Mouse (Mus musculus): ENCODE measurements around the gene Mks1. TPM values are rescaled to one million over a fixed set of nuclear protein-coding genes. Genes with fewer than 3 reads are reported as not detected.

Mks1 gene
- polyA plus RNA-seq (2012), result 4.6 and 6.5 TPM in 2 replicates

DNA sequence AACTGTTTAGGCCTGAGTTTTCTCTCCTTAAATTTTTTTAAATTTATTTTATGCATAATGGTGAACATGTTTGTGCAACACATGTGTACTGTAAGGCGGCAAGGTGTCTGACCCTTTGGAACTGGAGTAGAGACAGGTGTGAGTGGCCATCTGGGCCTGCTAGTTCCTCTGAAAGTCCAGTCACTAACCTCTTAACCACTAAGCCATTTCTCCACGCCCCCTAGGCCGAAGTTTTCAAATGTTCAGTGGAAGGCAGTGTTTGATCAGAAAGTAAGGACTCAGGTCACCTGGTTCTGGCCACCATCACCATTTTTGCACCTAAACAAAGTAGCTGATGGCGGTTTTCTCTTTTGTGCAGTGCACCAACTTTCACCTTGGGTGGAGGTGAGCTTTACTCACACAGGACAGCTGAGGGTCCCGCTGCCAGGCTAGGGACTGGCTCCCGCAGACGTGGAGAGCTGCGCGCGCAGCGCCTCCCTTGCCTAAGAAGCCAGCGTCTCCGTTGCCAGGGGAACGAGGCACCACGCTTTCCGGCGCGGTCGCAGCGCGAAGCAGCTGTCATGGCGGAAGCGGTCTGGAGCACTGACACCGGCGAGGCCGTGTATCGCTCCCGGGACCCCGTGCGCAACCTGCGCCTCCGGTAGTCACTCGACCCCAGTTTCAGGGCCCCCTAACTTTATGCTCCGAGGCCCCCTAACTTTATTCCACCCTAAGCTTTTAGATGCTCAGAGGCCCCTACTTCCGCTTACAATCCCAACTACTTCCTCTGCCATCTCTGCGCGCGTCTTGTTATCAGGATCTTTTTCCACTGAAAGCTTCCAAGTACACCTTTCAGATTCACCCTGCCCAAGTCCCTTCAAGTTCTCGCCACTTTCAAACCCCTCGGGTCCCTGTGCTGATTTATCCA lies at the start of gene Mks1:
Gene Mks1, plus strand, starts transcription at position 526 of the 907 bp plus-strand sequence.
- no peak for TF ChIP-seq GATA1 (IDR thresholded peaks at IDR 0.05; ENCODE audit: low read length)

DNA sequence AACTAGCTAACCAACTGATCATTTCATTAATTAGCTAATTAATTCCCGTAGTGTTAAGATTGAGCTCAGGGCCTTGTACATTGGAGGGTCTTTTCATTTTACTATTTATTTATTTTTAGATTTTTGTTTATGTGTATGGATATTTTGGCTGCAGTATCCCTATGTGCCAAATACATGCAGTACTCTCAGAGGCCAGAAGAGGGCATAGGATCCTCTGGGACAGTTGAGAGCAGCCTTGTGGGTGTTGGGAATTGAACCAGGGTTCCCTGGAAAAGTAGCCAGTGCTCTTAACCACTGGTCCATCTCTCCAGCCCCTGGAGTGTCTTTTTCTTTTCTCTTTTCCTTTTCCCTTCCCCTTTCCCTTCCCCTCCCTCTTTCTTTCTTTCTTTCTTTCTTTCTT lies 47.6 kb upstream of the Mks1 start:
- no peak for TF ChIP-seq GATA1 (IDR thresholded peaks at IDR 0.05; ENCODE audit: low read length)

DNA sequence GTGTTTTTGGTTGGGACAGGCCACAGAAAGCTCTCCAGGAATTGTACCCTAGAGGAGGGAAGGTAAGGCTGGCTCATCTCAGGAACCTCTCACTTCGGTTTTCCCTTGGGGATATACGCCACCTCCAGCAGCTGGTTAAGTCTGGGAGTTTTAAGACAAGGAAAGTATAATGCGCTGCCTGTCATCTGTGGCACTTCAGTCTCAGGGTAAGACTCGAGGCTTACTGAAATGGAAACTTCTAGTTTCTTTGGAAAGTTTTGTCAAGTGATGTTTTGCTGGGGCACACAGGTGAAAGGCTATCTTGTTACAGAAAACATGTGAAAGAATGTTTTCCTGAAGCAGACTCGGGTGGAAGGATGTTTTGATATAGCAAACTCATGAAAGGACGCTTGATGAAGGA lies 45.6 kb upstream of the Mks1 start:
- TF ChIP-seq GATA1 (IDR thresholded peaks at IDR 0.05; ENCODE audit: low read length), result no peak

DNA sequence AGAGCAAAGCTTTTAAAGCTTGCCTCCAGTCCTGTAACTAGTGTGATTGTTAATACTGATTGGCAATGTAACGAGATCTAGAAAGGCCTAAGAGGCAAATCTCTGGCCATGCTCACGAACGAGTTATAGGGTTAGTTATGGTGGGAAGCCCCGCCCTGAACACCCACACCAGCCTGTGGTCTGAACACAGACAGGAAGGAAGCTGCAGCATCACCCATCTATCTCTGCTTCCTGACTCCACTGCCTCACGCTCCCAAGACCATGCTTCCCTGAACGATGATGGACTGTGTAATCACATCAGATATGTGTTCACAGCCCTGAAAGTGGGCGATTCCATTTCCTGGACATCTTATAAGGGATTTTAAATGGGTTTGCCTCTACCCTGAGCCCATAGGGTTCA lies 44.8 kb upstream of the Mks1 start:
- no peak for TF ChIP-seq GATA1 (IDR thresholded peaks at IDR 0.05; ENCODE audit: low read length)

DNA sequence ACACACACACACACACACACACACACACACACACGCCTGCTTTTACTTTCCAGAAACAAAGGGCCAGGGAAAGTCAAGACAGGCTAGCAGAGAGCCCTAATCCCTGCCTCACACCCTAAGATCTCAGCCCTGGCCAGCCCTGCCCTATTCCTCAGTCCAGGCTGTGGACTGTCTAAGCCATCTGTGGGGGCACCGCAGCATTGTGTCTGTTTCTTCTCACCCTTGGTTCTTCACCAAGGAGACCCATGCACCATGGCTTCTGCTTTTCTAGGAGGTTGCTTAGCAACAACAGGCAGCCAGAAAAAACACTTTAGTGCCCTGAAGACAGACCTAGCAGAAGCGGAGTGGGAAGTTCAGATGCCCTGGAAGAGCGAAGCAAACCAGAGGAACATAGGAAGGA lies 41.6 kb upstream of the Mks1 start:
- no peak for TF ChIP-seq GATA1 (IDR thresholded peaks at IDR 0.05; ENCODE audit: low read length)

DNA sequence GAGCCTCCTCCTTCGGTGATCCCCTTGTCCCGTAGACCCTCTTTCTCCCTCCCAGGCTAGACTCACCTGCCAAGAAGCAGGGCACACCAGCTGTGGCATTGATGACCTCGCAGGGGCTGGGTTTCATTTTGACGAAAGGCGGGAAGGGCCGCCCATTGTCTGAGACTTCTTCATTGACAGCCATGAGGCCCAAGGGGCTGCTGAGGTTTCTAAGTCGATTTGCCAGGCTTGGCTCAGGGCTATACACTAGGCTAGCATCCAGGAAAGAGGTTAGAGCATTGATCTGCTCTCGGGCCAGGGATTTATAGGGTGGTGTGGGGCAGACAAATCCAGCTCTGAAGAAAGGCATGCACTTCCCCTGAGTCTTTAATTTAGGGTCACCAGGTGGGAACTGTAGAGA lies 38.2 kb upstream of the Mks1 start:
- TF ChIP-seq GATA1 (IDR thresholded peaks at IDR 0.05; ENCODE audit: low read length), result no peak

DNA sequence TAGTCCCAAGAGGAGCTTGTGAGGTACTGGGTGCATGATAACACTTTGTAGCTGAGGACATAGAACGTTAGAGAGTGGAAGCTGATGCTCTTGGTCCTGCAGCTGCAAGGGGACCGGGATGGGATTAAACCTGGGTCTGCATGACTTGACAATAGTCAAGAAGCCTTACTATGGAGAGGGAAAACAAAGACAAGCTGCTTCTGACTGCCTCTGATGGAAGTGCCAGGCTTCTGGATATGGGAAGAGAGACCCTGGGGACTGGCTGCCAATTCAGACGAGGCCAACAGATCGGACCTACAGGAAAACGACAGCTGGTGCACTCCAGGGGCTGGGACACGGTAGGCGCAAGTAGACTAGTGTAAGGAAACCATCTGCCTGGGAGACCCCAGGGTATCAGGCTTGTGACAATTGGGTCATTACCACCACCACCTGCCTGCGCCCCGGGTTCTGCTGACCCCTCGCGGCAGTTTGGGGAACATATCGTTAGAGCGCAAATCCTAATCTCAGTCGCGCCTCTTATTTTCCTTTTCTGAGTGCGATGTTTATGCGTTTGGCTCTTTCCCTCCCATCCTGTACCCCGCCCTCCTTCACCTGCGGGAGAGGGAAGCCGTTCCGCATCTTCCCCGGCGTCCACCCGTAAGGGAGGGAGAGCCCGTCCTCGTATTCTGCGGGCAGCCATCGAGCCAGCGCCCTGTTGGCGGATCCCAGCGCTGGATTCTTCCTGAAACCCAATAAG lies 36.1 kb upstream of the Mks1 start:
- TF ChIP-seq GATA1 (IDR thresholded peaks at IDR 0.05; ENCODE audit: low read length), result no peak

DNA sequence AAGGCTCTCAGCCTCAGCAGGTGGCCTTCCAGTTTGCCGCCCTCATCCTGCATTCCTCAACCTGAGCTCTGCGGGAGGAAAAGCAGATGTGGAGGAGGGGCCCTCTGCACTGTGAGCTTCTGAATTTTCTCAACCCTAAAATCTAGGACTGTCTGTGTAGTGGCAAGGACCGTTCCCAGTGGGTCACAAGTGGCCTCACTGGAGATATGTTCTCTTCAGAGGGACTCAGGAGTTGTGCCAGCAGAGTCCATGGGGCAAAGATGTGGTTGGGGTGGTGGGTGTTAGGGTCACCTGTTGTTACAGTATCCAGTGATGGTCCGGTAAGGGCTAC lies 35.6 kb upstream of the Mks1 start:
- TF ChIP-seq GATA1 (IDR thresholded peaks at IDR 0.05; ENCODE audit: low read length), result no peak

DNA sequence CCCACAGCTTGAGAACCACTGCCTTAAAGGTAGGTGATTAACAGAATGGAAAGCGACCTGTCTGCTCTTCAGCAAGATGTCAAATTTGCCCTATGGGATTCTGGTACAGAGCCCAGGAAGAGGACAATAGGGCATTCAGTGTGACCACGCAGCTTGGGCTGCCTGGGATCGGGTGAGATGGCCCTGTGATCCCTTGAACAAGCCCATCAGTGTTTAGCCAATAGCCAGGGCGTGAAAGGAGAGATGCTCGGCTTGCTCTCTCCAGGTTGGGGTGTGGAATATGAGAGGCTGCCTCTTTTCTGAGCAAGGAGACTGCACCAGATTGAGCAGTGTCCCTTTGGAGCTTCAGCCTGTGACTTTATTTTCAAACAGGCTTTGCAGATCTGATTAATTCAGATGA lies 31.5 kb upstream of the Mks1 start:
- TF ChIP-seq GATA1 (IDR thresholded peaks at IDR 0.05; ENCODE audit: low read length), result no peak

DNA sequence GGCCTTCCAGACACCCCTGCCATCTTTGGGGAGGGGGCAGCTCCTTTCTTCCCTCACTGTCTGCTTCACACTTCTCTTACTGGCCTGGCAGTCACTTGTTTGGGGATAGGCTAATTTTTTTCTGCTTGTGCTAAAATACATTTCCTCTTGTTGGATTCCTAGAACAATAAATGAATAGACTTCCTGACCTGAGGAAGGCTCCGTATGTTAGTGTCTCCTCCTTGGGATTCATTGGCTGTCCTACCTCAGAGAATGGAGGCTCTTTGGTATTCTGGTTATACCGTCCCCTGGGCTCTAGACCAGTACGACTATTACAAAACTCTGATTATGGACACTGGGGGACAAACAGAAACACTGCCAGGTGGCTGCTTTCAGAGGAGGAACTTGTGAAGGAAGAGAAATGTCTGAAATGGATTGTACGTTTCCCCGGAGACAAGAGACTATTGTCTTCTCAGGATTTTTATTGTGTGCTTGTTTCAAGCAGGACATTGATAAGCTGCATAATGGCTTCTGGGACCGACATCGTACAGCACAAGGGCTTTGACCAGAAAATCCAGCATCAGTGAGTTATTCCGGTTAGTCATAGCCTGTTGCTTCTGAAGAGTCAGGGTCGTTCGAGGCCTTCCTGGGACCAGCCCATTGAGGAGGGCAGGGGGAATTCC lies 24.6 kb upstream of the Mks1 start, which contains the start of gene Lpo:
Gene Lpo, minus strand, starts transcription at position 51 of the 662 bp plus-strand sequence.
- TF ChIP-seq GATA1 (IDR thresholded peaks at IDR 0.05; ENCODE audit: low read length), result no peak

DNA sequence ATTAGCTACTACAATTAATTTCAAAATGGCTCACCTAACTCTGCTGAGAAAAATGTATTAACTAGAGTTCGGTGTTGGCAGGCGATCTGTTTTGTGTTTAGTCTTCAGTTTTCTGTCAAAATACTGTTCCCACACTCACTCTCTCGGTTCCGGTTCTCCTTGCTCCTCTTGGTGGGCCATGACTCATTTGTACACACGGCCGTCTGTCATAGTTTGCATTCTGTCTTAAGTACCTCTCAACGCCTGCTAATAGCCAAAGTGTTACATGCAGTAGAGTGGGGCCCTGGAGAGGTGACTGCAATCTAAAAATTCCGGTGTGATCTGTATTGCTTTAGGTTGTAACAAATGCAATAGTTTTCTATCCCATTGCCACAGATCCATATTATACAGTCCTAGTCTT lies 12.3 kb upstream of the Mks1 start:
- no peak for TF ChIP-seq GATA1 (IDR thresholded peaks at IDR 0.05; ENCODE audit: low read length)

DNA sequence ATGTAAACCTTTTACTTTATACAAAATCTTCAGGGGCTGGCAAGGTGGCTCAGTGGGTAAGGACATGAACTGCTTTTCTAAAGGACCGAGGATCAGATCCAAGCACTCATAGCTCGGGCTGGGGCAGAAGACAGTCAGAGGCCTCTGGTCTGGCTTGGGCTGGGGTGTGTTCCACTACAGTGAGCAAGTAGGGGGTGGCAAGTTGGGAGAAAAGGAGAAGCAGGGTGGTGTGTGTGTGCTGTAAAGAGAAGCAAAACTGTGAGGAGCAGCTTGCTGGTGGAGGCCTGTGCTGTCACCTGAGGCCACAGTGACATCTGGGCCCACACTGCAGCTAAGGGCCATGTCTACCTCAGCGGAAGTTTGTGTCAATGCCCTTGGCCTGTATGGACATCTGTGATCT lies 11.6 kb upstream of the Mks1 start:
- TF ChIP-seq GATA1 (IDR thresholded peaks at IDR 0.05; ENCODE audit: low read length), result no peak

DNA sequence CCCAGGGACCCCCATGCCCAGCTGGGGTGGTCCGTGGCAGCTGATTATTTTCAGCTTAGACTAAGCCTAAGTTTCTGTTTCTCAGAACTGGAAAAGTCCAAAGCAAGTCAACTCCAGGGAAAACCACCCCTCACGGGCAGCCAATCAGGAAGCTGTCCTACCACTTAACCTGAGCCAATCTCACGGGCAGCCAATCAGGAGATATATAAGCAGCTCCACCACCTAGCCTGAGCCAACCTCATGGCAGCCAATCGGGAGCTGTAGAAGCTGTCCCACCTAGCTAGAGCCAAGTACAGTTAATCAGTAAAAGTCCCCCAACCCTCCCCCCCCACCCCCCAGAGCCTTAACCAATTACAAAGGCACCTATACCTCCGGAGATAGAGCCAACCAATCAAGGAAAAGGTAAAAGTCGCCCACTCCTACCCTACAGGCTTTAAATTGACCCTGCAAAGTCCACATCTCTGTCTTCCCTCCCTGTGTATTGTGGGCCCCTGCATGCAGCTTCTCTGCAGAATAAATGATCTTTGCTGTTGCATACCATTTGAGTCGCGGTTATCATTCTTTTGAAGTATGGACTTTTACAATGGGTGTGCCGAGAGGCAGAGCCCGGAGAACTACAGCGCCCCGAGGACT lies 5.9 kb upstream of the Mks1 start:
- no peak for TF ChIP-seq GATA1 (IDR thresholded peaks at IDR 0.05; ENCODE audit: low read length)

DNA sequence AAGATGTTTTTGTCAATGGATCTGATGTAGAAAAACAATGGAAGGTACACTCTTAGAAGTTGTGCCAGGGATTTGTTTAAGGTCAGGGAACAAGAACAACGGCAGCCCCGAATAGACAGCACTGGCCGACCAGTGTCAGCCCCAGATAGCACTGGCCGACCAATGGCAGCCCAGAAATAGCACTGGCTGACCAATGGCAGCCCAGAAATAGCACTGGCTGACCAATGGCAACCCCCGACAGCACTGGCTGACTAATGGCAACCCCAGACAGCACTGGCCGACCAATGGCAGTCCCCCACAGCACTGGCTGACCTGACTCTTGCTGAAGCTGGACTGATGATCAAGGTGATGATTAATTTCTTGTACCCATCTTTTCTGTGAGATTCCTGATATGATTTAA lies 5.1 kb upstream of the Mks1 start:
- no peak for TF ChIP-seq GATA1 (IDR thresholded peaks at IDR 0.05; ENCODE audit: low read length)

DNA sequence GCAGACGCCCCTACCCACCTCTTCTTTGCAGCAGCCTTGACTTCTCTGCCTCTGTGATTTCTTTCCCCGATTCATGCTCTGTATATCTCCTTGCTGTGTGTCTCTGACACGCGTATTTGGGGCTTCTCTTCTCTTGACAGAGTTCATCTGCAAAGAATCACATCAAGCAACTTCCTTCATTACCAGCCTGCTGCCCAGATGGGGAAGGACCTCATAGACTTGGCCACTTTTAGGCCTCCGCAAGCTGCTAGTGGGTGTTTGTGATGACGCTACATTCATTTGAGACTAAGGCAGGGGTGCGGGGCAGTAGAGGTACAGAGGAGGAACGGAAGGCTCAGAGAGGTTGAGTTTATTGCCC lies 561 bp downstream of the Mks1 start:
- TF ChIP-seq GATA1 (IDR thresholded peaks at IDR 0.05; ENCODE audit: low read length), result no peak

DNA sequence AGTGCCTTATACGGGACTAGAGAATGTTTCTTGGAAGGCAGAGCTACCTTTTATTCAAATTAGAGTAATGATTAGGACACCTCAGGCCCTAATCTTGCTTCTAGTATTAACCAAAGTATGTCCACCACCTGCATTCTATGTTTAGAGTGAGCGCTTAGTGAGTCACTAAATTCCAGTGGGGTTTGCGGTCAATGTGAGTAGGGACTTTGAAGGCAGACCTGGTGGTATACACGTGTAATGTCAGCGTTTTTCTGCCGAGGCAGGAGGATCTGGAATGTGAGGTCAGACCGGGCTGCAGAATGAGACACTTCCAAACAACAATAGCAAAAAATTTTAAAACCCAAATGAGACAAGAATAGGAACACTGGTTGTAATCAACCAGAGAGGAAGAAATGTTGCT lies 1.5 kb downstream of the Mks1 start:
- no peak for TF ChIP-seq GATA1 (IDR thresholded peaks at IDR 0.05; ENCODE audit: low read length)

Data from G1E-ER4 (cell line).